Mouse (Mus musculus): ENCODE data around the gene Oxct2b.
"Not testable (repeated sequence)": the region's sequence is repeated elsewhere in the genome, so short reads cannot be mapped to it uniquely, and the experiment has no call there.

GRCm38 (mm10) chr4:123116640-123117039 lies 574 bp downstream of the Oxct2b start:
- TF ChIP-seq GATA1 (IDR thresholded peaks at IDR 0.05; ENCODE audit: borderline replicate concordance, low read length); FLI1 (IDR thresholded peaks at IDR 0.05; ENCODE audit: low read length): not testable (repeated sequence)

All from megakaryocyte, embryonic 14.5 days (primary cell).